Mouse (Mus musculus): ENCODE measurements around the gene Vmp1.

Gene Vmp1

GRCm38 (mm10) chr11:86634396-86634795 lies 49.2 kb downstream of the Vmp1 start:
- no peak for DNase-seq (ENCODE audit: low read depth, low spot score)

GRCm38 (mm10) chr11:86629941-86630340 lies 53.7 kb downstream of the Vmp1 start:
- DNase-seq (ENCODE audit: low read depth, low spot score), result no peak

- DNase-seq (ENCODE audit: low read depth, low spot score), result no peak
Measured at GRCm38 (mm10) chr11:86629445-86629844, 54.2 kb downstream of the Vmp1 start.

- DNase-seq (ENCODE audit: low read depth, low spot score), result no peak
Measured at GRCm38 (mm10) chr11:86628448-86628847, 55.2 kb downstream of the Vmp1 start.

GRCm38 (mm10) chr11:86627649-86628048 lies 56.0 kb downstream of the Vmp1 start:
- no peak for DNase-seq (ENCODE audit: low read depth, low spot score)

- no peak for DNase-seq (ENCODE audit: low read depth, low spot score)
Measured at GRCm38 (mm10) chr11:86626714-86627113, 56.9 kb downstream of the Vmp1 start.

GRCm38 (mm10) chr11:86624237-86624941 lies 59.2 kb downstream of the Vmp1 start:
- DNase-seq (ENCODE audit: low read depth, low spot score), result peak; percentile 90

- peak; percentile 27 for DNase-seq (ENCODE audit: low read depth, low spot score)
Measured at GRCm38 (mm10) chr11:86623402-86624010, 60.1 kb downstream of the Vmp1 start.

- no peak for DNase-seq (ENCODE audit: low read depth, low spot score)
Measured at GRCm38 (mm10) chr11:86622191-86622912, 61.3 kb downstream of the Vmp1 start.

GRCm38 (mm10) chr11:86621139-86621538 lies 62.5 kb downstream of the Vmp1 start:
- peak; percentile 84 for DNase-seq (ENCODE audit: low read depth, low spot score)

- DNase-seq (ENCODE audit: low read depth, low spot score), result peak; percentile 50
Measured at GRCm38 (mm10) chr11:86618548-86619335, 64.9 kb downstream of the Vmp1 start.

- no peak for DNase-seq (ENCODE audit: low read depth, low spot score)
Measured at GRCm38 (mm10) chr11:86614607-86615006, 69.0 kb downstream of the Vmp1 start.

GRCm38 (mm10) chr11:86614056-86614530 lies 69.5 kb downstream of the Vmp1 start:
- DNase-seq (ENCODE audit: low read depth, low spot score), result no peak

GRCm38 (mm10) chr11:86611991-86612390 lies 71.6 kb downstream of the Vmp1 start:
- no peak for DNase-seq (ENCODE audit: low read depth, low spot score)

- DNase-seq (ENCODE audit: low read depth, low spot score), result no peak
Measured at GRCm38 (mm10) chr11:86610239-86610638, 73.4 kb downstream of the Vmp1 start.

GRCm38 (mm10) chr11:86607808-86608350 lies 75.8 kb downstream of the Vmp1 start:
- no peak for DNase-seq (ENCODE audit: low read depth, low spot score)

- peak; percentile 53 for DNase-seq (ENCODE audit: low read depth, low spot score)
Measured at GRCm38 (mm10) chr11:86606621-86607339, 76.9 kb downstream of the Vmp1 start.

- no peak for DNase-seq (ENCODE audit: low read depth, low spot score)
Measured at GRCm38 (mm10) chr11:86604732-86605520, 78.7 kb downstream of the Vmp1 start.

GRCm38 (mm10) chr11:86604289-86604688 lies 79.3 kb downstream of the Vmp1 start:
- DNase-seq (ENCODE audit: low read depth, low spot score), result no peak

- no peak for DNase-seq (ENCODE audit: low read depth, low spot score)
Measured at GRCm38 (mm10) chr11:86603719-86604118, 79.9 kb downstream of the Vmp1 start.

All from CD4-positive helper T cell, adult 2 months (primary cell).